Mouse (Mus musculus) lung, embryonic 16.5 days (tissue): ENCODE results near the gene Gm17622. TPM values are rescaled to one million over a fixed set of nuclear protein-coding genes. Genes with fewer than 3 reads are reported as not detected.
A peak's percentile ranks its signal among the peaks of the same experiment; 100 is the strongest.

Experiments
- ATAC-seq: fragments of 200-750 bp; cut with Nextera tagmentation; 2 replicates; pipeline ENCODE4 v1.8.0; 2017; ENCODE audit warnings: low read depth, mild to moderate bottlenecking, moderate library complexity
- H3K27ac ChIP-seq: fragments of 300-500 bp; sonication (generic); 2 replicates; pipeline ENCODE4 v1.5.1; 2014; ENCODE audit warnings: mild to moderate bottlenecking, control low read depth, low read length
- H3K27me3 ChIP-seq: fragments of 300-500 bp; sonication (generic); 2 replicates; pipeline ENCODE4 v1.6.1; 2014; ENCODE audit warnings: low read depth, low read length, mixed read lengths; ENCODE audit not compliant: control insufficient read depth, insufficient read depth
- H3K36me3 ChIP-seq: fragments of 300-500 bp; sonication (generic); 2 replicates; pipeline ENCODE4 v1.6.1; 2014; ENCODE audit warnings: low read length; ENCODE audit not compliant: control insufficient read depth, insufficient read depth
- H3K4me1 ChIP-seq: fragments of 300-500 bp; sonication (generic); replicated peaks from 2 replicates; pipeline ENCODE4 v1.6.1; 2014; ENCODE audit warnings: low read length, mixed read lengths; ENCODE audit not compliant: control insufficient read depth, insufficient read depth
- H3K4me2 ChIP-seq: fragments of 300-500 bp; sonication (generic); 2 replicates; pipeline ENCODE4 v1.6.1; 2014; ENCODE audit warnings: low read depth, low read length, control low read depth
- H3K4me3 ChIP-seq: fragments of 300-500 bp; sonication (generic); 2 replicates; pipeline ENCODE4 v1.5.1; 2014; ENCODE audit warnings: mild to moderate bottlenecking, low read length, control low read depth
- H3K9ac ChIP-seq: fragments of 300-500 bp; sonication (generic); 2 replicates; pipeline ENCODE4 v1.6.1; 2014; ENCODE audit warnings: low read length, control low read depth
- H3K9me3 ChIP-seq: fragments of 300-500 bp; sonication (generic); 2 replicates; pipeline ENCODE4 v1.6.1; 2016; ENCODE audit warnings: low read length; ENCODE audit not compliant: control insufficient read depth
- WGBS: fragments of 180-500 bp; shearing (Covaris S2); extraction: QIAGEN DNeasy Blood & Tissue Kit; methylation state at CpG from one replicate; pipeline ENCODE4 v1.1.7; 2014; 5-methylcytosine and 5-hydroxymethylcytosine counted together
- polyA plus RNA-seq: library from polyadenylated mRNA; unstranded; fragments of >200 nt; fragmentation: Nextera tagmentation; extraction: Ambion mirVana; gene quantifications from 2 replicates; pipeline ENCODE4 v1.2.1, GENCODE M21; 2015

Gm17622 gene
- polyA plus RNA-seq, 1 experiment from 2014 or later = not detected

DNA sequence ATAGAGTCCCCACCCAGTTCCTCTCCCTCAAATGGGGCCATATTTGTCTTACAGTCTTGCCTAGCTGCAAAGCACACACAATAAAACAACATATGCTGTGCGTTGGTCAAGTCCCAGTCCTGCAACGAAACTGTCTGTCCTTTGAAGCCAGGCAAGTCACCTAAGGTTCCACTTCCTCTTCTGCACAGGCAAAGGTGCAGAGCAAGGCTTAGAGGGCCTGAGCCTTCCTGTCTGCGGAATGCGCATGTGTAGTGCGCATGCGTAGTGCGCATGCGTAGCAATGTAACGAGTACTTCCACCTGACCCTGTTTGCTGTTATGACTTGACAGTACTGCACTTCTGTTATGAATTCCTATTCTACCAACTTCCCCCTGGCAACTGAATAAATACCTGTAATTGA is 25.7 kb downstream of the Gm17622 start:
- peaks cover 10% of the 10 kb centered on the region for H3K4me1 ChIP-seq
- H3K4me3 ChIP-seq = no peak overlapping the region
- no peak for ATAC-seq
- no peaks in the 10 kb centered on the region for H3K9me3 ChIP-seq
- H3K27ac ChIP-seq = no peak overlapping the region
- no peaks in the 10 kb centered on the region for H3K36me3 ChIP-seq
- 92% methylated on average over 9 of the region's 9 CpGs for WGBS
- no peaks in the 10 kb centered on the region for H3K27me3 ChIP-seq
- no peak overlapping the region for H3K4me2 ChIP-seq
- H3K9ac ChIP-seq = no peak overlapping the region

DNA sequence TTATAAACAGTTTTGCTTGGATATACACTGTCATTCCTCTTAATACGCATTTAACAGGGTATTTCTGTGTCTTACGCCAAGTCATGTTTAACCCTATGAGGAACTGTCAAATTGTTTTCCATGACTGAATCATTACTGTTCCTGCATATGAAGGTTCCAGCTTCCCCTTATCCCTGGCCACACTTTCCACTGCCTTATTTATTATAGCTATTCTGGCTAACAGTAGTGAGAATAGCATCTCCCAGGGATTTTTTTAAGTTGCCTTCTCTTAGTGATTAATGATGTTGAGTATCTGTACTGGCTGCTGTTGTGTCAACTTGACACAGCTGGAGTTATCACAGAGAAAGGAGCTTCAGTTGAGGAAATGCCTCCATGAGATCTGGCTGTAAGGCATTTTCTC is 26.8 kb downstream of the Gm17622 start:
- Histone ChIP-seq H3K4me3 (no peak overlapping the region), H3K27me3 (no peaks in the 10 kb centered on the region), H3K9me3 (no peaks in the 10 kb centered on the region), H3K36me3 (no peaks in the 10 kb centered on the region), H3K27ac (no peak overlapping the region), H3K4me1 (peaks cover 3% of the 10 kb centered on the region; the same call in 1 of the 2 replicates), H3K9ac (no peak overlapping the region), H3K4me2 (no peak overlapping the region)
- peak; percentile 53 for ATAC-seq
- WGBS = 56% methylated on average over 2 of the region's 2 CpGs

DNA sequence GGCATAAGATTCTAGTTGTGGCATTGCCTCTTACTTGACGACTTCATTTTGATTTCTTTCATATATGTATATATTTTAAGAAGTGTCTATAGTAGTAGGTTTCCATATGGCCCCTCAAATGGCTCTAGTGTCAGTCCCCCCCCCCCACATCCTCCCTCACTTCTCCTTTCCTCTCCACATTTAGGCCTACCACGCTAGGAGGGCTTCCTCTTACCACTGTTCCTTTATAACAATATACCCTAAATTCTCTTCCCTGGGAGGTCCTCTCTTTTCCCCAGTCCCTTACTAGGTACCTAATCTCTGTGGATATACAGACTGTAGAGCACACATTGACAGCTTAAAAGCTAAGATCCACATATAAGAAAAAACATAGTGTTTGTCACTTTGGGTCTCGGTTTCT is 30.8 kb downstream of the Gm17622 start:
- H3K4me2 ChIP-seq = no peak overlapping the region
- no peak for ATAC-seq
- H3K9ac ChIP-seq = no peak overlapping the region
- no peaks in the 10 kb centered on the region for H3K9me3 ChIP-seq
- no peaks in the 10 kb centered on the region for H3K4me1 ChIP-seq
- no peak overlapping the region for H3K4me3 ChIP-seq
- H3K27me3 ChIP-seq = no peaks in the 10 kb centered on the region
- no peaks in the 10 kb centered on the region for H3K36me3 ChIP-seq
- WGBS = 87% methylated on average over 3 of the region's 3 CpGs
- no peak overlapping the region for H3K27ac ChIP-seq

DNA sequence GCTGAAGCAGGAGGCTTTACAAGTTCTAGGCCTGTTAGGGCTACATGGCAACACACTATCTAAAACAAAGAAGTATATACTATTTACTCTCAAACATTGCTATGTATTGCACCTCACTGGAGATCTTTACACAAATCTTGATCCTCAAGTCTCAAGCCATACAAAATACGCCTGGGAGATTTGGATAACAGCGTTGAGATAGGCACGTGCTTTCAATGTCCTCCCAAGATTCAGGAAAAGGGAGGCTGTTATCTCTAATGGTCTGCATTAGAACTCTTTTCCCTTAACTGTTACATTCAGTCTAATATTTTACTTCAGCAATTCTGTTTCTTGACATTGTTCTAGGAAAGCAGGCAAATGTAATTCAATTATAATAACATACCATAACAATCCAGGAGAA is 36.5 kb downstream of the Gm17622 start:
- no peak overlapping the region for H3K4me3 ChIP-seq
- H3K27ac ChIP-seq = no peak overlapping the region
- H3K27me3 ChIP-seq = no peaks in the 10 kb centered on the region
- no peak overlapping the region for H3K4me2 ChIP-seq
- no peak for ATAC-seq
- 90% methylated on average over 3 of the region's 3 CpGs for WGBS
- H3K9ac ChIP-seq = no peak overlapping the region
- H3K9me3 ChIP-seq = no peaks in the 10 kb centered on the region
- peaks cover 2% of the 10 kb centered on the region for H3K4me1 ChIP-seq
- H3K36me3 ChIP-seq = no peaks in the 10 kb centered on the region

DNA sequence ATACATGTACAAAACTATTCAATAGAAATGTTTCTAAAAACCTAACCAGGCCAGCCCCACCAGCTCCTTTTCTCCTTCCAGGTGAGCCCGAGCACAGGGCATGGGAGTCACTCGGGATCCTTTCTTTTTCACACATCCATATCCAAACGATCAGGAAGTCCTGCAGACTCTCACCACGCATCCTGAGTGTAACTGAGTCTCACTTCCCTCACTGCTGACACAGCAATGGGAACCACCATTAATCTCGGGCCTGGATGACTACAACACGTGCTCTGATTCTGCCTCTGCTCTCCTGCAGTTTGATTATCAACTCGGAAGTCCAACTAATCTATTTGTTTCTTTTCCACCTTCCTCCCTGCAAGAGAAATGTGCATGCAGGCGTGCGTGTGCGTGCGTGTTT is 37.3 kb downstream of the Gm17622 start:
- Histone ChIP-seq H3K9me3 (no peaks in the 10 kb centered on the region), H3K27me3 (no peaks in the 10 kb centered on the region), H3K9ac (no peak overlapping the region), H3K27ac (no peak overlapping the region), H3K4me2 (no peak overlapping the region), H3K4me3 (no peak overlapping the region), H3K36me3 (no peaks in the 10 kb centered on the region), H3K4me1 (peaks cover 6% of the 10 kb centered on the region)
- ATAC-seq = no peak
- WGBS = 80% methylated on average over 11 of the region's 11 CpGs

DNA sequence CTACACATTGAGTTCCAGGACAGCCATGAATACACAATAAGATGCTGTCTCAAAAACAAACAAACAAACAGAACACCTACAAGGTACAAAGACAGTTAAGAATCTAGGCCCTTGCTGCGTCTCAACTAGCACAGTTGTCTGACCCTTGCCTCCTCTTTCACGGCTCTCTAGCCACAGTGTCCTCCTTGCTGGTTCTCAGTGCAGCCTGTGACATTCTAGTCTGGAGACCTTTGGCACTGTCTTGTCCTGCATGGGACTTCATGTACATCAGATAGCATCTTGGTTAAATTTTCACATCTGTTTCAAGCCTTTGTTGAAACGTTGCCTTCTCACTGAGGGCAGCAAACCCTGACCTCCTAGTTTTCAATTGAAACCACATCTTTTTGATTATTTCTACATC is 38.2 kb downstream of the Gm17622 start:
- H3K9me3 ChIP-seq = no peaks in the 10 kb centered on the region
- H3K4me1 ChIP-seq = peaks cover 6% of the 10 kb centered on the region
- 81% methylated on average over 3 of the region's 3 CpGs for WGBS
- no peak overlapping the region for H3K4me2 ChIP-seq
- H3K4me3 ChIP-seq = no peak overlapping the region
- H3K27ac ChIP-seq = no peak overlapping the region
- no peaks in the 10 kb centered on the region for H3K36me3 ChIP-seq
- no peaks in the 10 kb centered on the region for H3K27me3 ChIP-seq
- no peak for ATAC-seq
- no peak overlapping the region for H3K9ac ChIP-seq

DNA sequence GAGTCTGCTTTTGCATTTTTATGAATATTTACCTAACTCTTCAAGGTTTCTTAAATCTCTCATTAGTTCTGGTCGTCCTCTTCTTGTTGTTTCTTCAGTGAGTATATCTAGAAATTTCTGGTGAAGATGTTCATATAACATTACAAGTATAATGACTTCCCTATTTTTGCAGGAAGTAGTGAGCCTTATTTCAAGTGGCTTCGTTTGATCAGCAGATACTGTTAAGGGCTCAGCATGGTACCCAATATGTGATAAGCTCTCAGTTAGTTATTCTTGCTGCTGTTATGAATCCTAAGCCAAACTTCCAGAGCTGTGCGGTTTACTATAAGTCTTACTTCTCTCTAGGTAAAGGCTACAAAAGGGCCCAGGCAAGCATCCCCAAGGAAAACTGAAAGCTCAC is 39.0 kb downstream of the Gm17622 start:
- Histone ChIP-seq H3K9me3 (no peaks in the 10 kb centered on the region), H3K9ac (no peak overlapping the region), H3K27ac (no peak overlapping the region), H3K4me3 (no peak overlapping the region), H3K27me3 (no peaks in the 10 kb centered on the region), H3K4me2 (no peak overlapping the region), H3K4me1 (peaks cover 6% of the 10 kb centered on the region), H3K36me3 (no peaks in the 10 kb centered on the region)
- 84% methylated on average over 3 of the region's 3 CpGs for WGBS
- no peak for ATAC-seq

DNA sequence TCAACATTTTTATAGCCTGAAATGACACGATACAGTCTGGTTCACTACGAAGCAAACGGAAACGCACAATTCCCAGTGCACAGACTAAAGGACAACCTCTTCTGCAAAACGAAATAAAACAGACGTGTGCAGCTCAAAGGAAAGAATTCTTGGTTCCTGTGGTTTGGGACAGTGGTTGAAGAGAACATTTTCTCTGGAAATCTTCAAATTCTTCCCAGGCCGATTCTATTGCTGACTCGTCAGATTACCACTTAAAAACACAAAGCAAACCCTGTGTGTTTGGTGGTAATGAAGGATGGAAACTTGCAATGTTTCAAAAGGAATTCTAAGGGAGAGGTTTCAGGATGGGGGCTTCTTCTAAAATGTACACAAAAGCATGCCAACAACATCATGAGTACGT is 39.5 kb downstream of the Gm17622 start:
- 91% methylated on average over 9 of the region's 9 CpGs for WGBS
- H3K4me3 ChIP-seq = no peak overlapping the region
- no peak overlapping the region for H3K27ac ChIP-seq

DNA sequence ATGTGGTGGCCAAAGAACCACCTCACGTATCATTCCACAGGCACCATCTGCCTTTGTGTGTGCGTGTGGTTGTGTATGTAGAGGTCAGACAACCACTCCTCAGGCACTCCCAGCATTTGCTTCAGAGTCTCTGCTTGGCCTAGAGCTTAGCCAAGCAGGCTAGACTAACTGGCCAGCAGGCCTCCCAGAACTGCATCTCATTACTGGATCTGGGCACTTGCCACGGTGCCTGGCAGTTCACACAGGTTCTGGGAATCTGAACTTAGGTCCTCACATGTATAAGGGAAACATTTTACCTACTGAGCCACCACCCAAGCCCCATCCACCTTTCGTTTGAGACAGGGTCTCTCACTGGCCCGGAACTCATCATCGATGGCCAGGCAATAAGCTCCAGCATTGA is 41.6 kb downstream of the Gm17622 start:
- 85% methylated on average over 6 of the region's 6 CpGs for WGBS
- H3K4me3 ChIP-seq = no peak overlapping the region
- H3K9me3 ChIP-seq = no peaks in the 10 kb centered on the region
- no peak overlapping the region for H3K27ac ChIP-seq
- H3K36me3 ChIP-seq = no peaks in the 10 kb centered on the region
- no peaks in the 10 kb centered on the region for H3K27me3 ChIP-seq
- peaks cover 6% of the 10 kb centered on the region for H3K4me1 ChIP-seq
- H3K4me2 ChIP-seq = no peak overlapping the region
- H3K9ac ChIP-seq = no peak overlapping the region
- no peak for ATAC-seq

More for the DNA sequence above, 39.5 kb downstream of the Gm17622 start:
- no peak for ATAC-seq
- Histone ChIP-seq H3K9me3 (no peaks in the 10 kb centered on the region), H3K27me3 (no peaks in the 10 kb centered on the region), H3K4me1 (peaks cover 6% of the 10 kb centered on the region), H3K4me2 (no peak overlapping the region), H3K36me3 (no peaks in the 10 kb centered on the region), H3K9ac (no peak overlapping the region)

DNA sequence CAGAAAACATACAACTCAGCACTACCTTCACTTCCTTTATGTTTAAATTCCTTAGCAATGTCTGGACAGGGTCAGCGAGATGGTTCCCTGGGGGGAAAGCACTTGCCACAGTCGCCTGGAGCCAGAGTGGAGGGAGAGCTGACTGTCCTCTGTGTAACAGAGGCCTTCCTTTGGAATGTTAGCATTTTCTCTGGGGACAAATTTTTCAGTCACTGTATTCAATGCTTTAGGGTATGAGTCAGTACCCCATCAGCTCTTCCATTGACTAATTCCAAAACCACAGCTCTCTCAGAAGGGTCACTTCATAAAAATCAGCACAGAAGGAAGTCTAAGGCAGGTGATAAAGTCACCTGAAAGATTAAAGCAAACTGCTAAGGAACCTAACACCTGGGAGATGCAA is 43.2 kb downstream of the Gm17622 start:
- H3K27ac ChIP-seq = no peak overlapping the region
- WGBS = 62% methylated on average over 2 of the region's 2 CpGs
- no peak overlapping the region for H3K9ac ChIP-seq
- H3K4me3 ChIP-seq = no peak overlapping the region
- no peaks in the 10 kb centered on the region for H3K9me3 ChIP-seq
- peaks cover 6% of the 10 kb centered on the region for H3K4me1 ChIP-seq
- no peak overlapping the region for H3K4me2 ChIP-seq
- no peaks in the 10 kb centered on the region for H3K27me3 ChIP-seq
- no peak for ATAC-seq
- no peaks in the 10 kb centered on the region for H3K36me3 ChIP-seq
